Mouse (Mus musculus) stomach, embryonic 16.5 days (tissue): ENCODE measurements at regions not wholly inside any gene's neighbourhood (a gene's known extent, or its start where the extent isn't known, plus 50 kb on each side); places are given as distances from the start of the nearest gene placed in this dataset.

Source experiments
- ATAC-seq: fragments of 200-750 bp; cut with Nextera tagmentation; 2 replicates; pipeline ENCODE4 v1.8.0; 2017; ENCODE audit warnings: moderate number of reproducible peaks, moderate TSS enrichment; ENCODE audit not compliant: insufficient read depth, low FRiP score
- H3K27ac ChIP-seq: fragments of 300-500 bp; sonication (generic); 2 replicates; pipeline ENCODE4 v1.5.1; 2014; ENCODE audit warnings: low read length
- H3K27me3 ChIP-seq: fragments of 300-500 bp; sonication (generic); 2 replicates; pipeline ENCODE4 v1.6.1; 2014; ENCODE audit warnings: low read length, control low read depth, mixed read lengths; ENCODE audit not compliant: control insufficient read depth, insufficient read depth
- H3K36me3 ChIP-seq: fragments of 300-500 bp; sonication (generic); 2 replicates; pipeline ENCODE4 v1.6.1; 2014; ENCODE audit warnings: low read length; ENCODE audit not compliant: control insufficient read depth, insufficient read depth
- H3K4me1 ChIP-seq: fragments of 300-500 bp; sonication (generic); 2 replicates; pipeline ENCODE4 v1.6.1; 2014; ENCODE audit warnings: low read length, control low read depth, mixed read lengths; ENCODE audit not compliant: control insufficient read depth, insufficient read depth
- H3K4me2 ChIP-seq: fragments of 300-500 bp; sonication (generic); 2 replicates; pipeline ENCODE4 v1.6.1; 2014; ENCODE audit warnings: low read depth, low read length, mixed read lengths
- H3K4me3 ChIP-seq: fragments of 300-500 bp; sonication (generic); replicated peaks from 2 replicates; pipeline ENCODE4 v1.5.1; 2014; ENCODE audit warnings: mild to moderate bottlenecking, low read length
- H3K9ac ChIP-seq: fragments of 300-500 bp; sonication (generic); 2 replicates; pipeline ENCODE4 v1.6.1; 2014; ENCODE audit warnings: low read length
- H3K9me3 ChIP-seq: fragments of 300-500 bp; sonication (generic); replicated peaks from 2 replicates; pipeline ENCODE4 v1.6.1; 2016; ENCODE audit warnings: low read length, control low read depth; ENCODE audit not compliant: control insufficient read depth
- WGBS: fragments of 180-500 bp; shearing (Covaris S2); extraction: QIAGEN DNeasy Blood & Tissue Kit; methylation state at CpG from one replicate; pipeline ENCODE4 v1.1.7; 2014; 5-methylcytosine and 5-hydroxymethylcytosine counted together

GRCm38 (mm10) chr4:127444056-127444455, 86.1 kb upstream of the Gjb5 start:
- H3K27me3 ChIP-seq, result no peaks in the 10 kb centered on the region
- WGBS, result 87% methylated on average over 1 of the region's 1 CpGs
- no peaks in the 10 kb centered on the region for H3K4me1 ChIP-seq

GRCm38 (mm10) chr4:127442001-127442400, 84.0 kb upstream of the Gjb5 start:
- ATAC-seq, result no peak
- WGBS, result 88% methylated on average over 4 of the region's 4 CpGs
- Histone ChIP-seq H3K4me2 (no peak overlapping the region), H3K27me3 (no peaks in the 10 kb centered on the region), H3K9me3 (no peaks in the 10 kb centered on the region), H3K4me1 (no peaks in the 10 kb centered on the region), H3K9ac (no peak overlapping the region), H3K4me3 (no peak overlapping the region), H3K27ac (no peak overlapping the region), H3K36me3 (no peaks in the 10 kb centered on the region)

More at GRCm38 (mm10) chr4:127444056-127444455, 86.1 kb upstream of the Gjb5 start:
- Histone ChIP-seq H3K4me2 (no peak overlapping the region), H3K4me3 (no peak overlapping the region), H3K9me3 (no peaks in the 10 kb centered on the region), H3K36me3 (no peaks in the 10 kb centered on the region), H3K9ac (no peak overlapping the region), H3K27ac (no peak overlapping the region)
- no peak for ATAC-seq

DNA sequence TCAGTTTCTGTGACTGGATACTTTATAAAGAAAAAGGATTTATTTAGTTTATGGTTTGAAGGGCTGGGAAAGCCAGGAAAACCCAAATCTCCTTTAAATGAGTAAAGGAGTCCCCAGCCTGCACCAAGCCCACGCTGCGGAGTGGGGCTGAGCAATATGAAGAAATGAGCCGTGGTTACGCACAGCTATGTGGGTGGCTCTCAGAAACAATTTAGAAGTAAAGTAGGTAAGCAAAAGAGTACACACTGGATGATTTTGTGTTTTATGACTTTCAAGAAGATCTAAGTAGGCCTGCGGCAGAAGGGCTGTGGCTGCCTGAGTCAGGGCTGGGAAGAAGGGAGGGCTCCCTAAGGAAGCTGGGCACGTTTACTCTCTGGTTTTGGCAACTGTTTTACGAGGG, 82.6 kb upstream of the Gjb5 start:
- Histone ChIP-seq H3K9me3 (no peaks in the 10 kb centered on the region), H3K9ac (no peak overlapping the region)
- WGBS, result 66% methylated on average over 7 of the region's 7 CpGs

GRCm38 (mm10) chr4:127435076-127435475, 77.1 kb upstream of the Gjb5 start:
- Histone ChIP-seq H3K27me3 (no peaks in the 10 kb centered on the region), H3K27ac (no peak overlapping the region), H3K36me3 (no peaks in the 10 kb centered on the region), H3K9me3 (no peaks in the 10 kb centered on the region), H3K9ac (no peak overlapping the region), H3K4me1 (peaks cover 8% of the 10 kb centered on the region), H3K4me2 (no peak overlapping the region), H3K4me3 (no peak overlapping the region)
- ATAC-seq, result no peak
- 30% methylated on average over 8 of the region's 8 CpGs for WGBS

More for the DNA sequence above, 82.6 kb upstream of the Gjb5 start:
- Histone ChIP-seq H3K4me2 (no peak overlapping the region), H3K4me3 (no peak overlapping the region), H3K4me1 (no peaks in the 10 kb centered on the region), H3K27me3 (no peaks in the 10 kb centered on the region), H3K36me3 (no peaks in the 10 kb centered on the region), H3K27ac (no peak overlapping the region)
- ATAC-seq, result no peak

GRCm38 (mm10) chr4:127430237-127430636, 72.3 kb upstream of the Gjb5 start:
- Histone ChIP-seq H3K27me3 (no peaks in the 10 kb centered on the region), H3K9ac (no peak overlapping the region), H3K27ac (peak overlapping the region; percentile 55), H3K4me1 (peaks cover 12% of the 10 kb centered on the region), H3K4me2 (peak overlapping the region; percentile 5; the same call in 1 of the 2 replicates), H3K36me3 (no peaks in the 10 kb centered on the region), H3K4me3 (no peak overlapping the region), H3K9me3 (0 out of 2 replicates have a peak, but pooled peaks cover 3% of the 10 kb centered on the region)
- ATAC-seq, result peak; percentile 67; the same call in 1 of the 2 replicates
- WGBS, result 4% methylated on average over 1 of the region's 1 CpGs

GRCm38 (mm10) chr4:127429748-127430147, 71.8 kb upstream of the Gjb5 start:
- no peak overlapping the region for H3K4me3 ChIP-seq
- no peak overlapping the region for H3K9ac ChIP-seq
- no peaks in the 10 kb centered on the region for H3K36me3 ChIP-seq
- peak overlapping the region; percentile 55 for H3K27ac ChIP-seq
- peak overlapping the region; percentile 5; the same call in 1 of the 2 replicates for H3K4me2 ChIP-seq
- no peaks in the 10 kb centered on the region for H3K27me3 ChIP-seq
- 21% methylated on average over 1 of the region's 1 CpGs for WGBS
- peaks cover 12% of the 10 kb centered on the region for H3K4me1 ChIP-seq
- ATAC-seq, result peak; percentile 65; the same call in 1 of the 2 replicates
- 0 out of 2 replicates have a peak, but pooled peaks cover 3% of the 10 kb centered on the region for H3K9me3 ChIP-seq

DNA sequence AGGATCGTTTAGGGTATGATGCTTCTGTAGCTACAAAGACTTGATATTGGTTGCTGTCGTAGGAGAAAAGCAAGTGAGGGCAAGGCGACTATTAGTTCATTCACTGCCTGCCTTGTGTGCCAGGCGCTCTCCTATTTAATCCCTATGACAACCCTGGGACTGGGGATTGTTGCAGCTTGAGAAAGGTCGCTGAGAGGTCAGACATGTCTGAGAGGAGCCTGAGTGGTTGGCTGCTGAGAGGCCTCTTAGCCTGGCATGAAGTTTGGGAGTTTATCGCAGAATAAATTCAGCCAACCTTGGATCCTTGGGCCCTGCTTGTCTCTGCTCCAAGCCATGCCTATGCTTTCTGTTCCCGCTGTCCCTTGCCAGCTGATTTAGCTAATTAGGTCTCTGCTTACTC, 65.9 kb upstream of the Gjb5 start:
- H3K4me2 ChIP-seq, result no peak overlapping the region
- H3K36me3 ChIP-seq, result no peaks in the 10 kb centered on the region
- 62% methylated on average over 7 of the region's 7 CpGs for WGBS
- H3K27ac ChIP-seq, result no peak overlapping the region
- no peaks in the 10 kb centered on the region for H3K27me3 ChIP-seq
- H3K4me3 ChIP-seq, result no peak overlapping the region
- 0 out of 2 replicates have a peak, but pooled peaks cover 1% of the 10 kb centered on the region for H3K9me3 ChIP-seq
- H3K9ac ChIP-seq, result no peak overlapping the region
- peaks cover 12% of the 10 kb centered on the region for H3K4me1 ChIP-seq
- ATAC-seq, result no peak

- peaks cover 29% of the 10 kb centered on the region for H3K4me1 ChIP-seq
- WGBS, result 86% methylated on average over 6 of the region's 6 CpGs
- no peaks in the 10 kb centered on the region for H3K9me3 ChIP-seq
- no peak overlapping the region for H3K27ac ChIP-seq
- H3K4me3 ChIP-seq, result no peak overlapping the region
- no peak for ATAC-seq
- H3K9ac ChIP-seq, result no peak overlapping the region
- no peaks in the 10 kb centered on the region for H3K27me3 ChIP-seq
- H3K36me3 ChIP-seq, result no peaks in the 10 kb centered on the region
- no peak overlapping the region for H3K4me2 ChIP-seq
These were observed 64.0 kb upstream of the Gjb5 start for GRCm38 (mm10) chr4:127421927-127422450.

DNA sequence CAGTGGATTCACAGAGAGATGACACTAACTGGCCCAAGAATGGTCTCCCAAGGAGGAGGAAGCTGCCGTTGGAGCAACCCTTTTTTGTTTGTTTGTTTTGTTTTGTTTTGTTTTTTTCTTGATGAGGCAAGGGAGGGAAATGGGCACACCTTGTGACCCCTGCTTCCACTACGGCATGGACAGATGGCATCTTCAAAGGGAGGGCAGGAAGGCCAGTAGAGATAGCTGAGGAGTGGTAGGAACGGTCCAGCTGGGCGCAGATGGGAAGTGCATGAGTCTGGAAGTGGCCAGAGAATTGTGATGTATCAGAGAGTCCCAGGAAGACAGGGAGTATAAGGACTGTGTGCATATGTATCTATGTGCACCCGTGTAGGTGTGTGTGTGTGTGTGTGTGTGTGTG, 63.1 kb upstream of the Gjb5 start:
- no peak for ATAC-seq
- no peaks in the 10 kb centered on the region for H3K27me3 ChIP-seq
- WGBS, result 75% methylated on average over 5 of the region's 5 CpGs
- no peaks in the 10 kb centered on the region for H3K9me3 ChIP-seq
- H3K4me1 ChIP-seq, result peaks cover 32% of the 10 kb centered on the region
- no peak overlapping the region for H3K4me2 ChIP-seq
- no peak overlapping the region for H3K27ac ChIP-seq
- no peak overlapping the region for H3K4me3 ChIP-seq
- no peak overlapping the region for H3K9ac ChIP-seq
- H3K36me3 ChIP-seq, result no peaks in the 10 kb centered on the region
